Mouse (Mus musculus): ENCODE data around the gene Rgs9.

DNA sequence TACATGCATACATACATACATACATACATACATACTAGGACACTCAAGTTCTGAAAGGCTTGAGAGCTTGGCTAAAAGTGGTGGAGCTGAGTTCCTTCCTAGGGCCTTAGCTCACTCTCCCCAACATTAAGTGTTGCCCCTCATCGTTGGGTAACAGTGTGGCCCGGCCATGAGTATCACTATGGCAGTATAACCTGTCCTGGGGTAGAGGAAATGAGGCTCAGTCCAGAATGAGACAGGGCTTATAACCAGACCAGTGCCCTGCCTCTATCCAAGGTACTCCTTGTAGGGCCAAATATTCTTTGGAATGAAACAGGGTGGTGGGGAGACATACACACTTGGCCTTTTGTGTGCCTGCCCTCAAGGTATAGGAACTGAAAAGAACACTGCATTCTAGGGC, 40.1 kb downstream of the Rgs9 start:
- TF ChIP-seq ZNF384 (IDR thresholded peaks at IDR 0.05; ENCODE audit: low read depth, low read length) (no peak), ZC3H11A (IDR thresholded peaks at IDR 0.05; ENCODE audit: borderline replicate concordance, low read depth, low read length) (no peak), MAFK (IDR thresholded peaks at IDR 0.05; ENCODE audit: insufficient read depth, low read depth, low read length) (no peak)
